Mouse (Mus musculus): Measurements from ENCODE around the gene Fxyd6.

- no peak for TF ChIP-seq POLR2A (IDR thresholded peaks at IDR 0.05; ENCODE audit: extremely low read depth, insufficient read depth, low read length)
- peak; percentile 24; the same call in 1 of the 2 replicates for TF ChIP-seq CTCF (IDR thresholded peaks at IDR 0.05; ENCODE audit: extremely low read depth, insufficient read depth, low read length)
These were observed 51.2 kb downstream of the Fxyd6 start for GRCm38 (mm10) chr9:45421209-45421608.

All from cortical plate, adult 2 months (tissue).